Mouse (Mus musculus): ENCODE results near the gene Olfr1150-ps1. TPM values are rescaled to one million over a fixed set of nuclear protein-coding genes. Genes with fewer than 3 reads are reported as not detected.

The Olfr1150-ps1 gene
- not detected in 2 replicates for polyA plus RNA-seq (2015; fragmentation: Nextera tagmentation; extraction: Ambion mirVana)

- no peak within 1 kb of the TSS for H3K27ac ChIP-seq
- 79% methylated on average over 1 of the region's 1 CpGs for WGBS
These were observed at the start of gene Olfr1150-ps1 for GRCm38 (mm10) chr2:87843693-87844092. Gene Olfr1150-ps1, plus strand, starts transcription at chr2:87843993.

GRCm38 (mm10) chr2:87800292-87800691 lies 43.5 kb upstream of the Olfr1150-ps1 start, which contains the start of gene Olfr1143:
Gene Olfr1143, plus strand, starts transcription at chr2:87800592.
- Histone ChIP-seq H3K27ac (no peak within 1 kb of the TSS), H3K9ac (no peak within 1 kb of the TSS), H3K4me2 (replicated peaks) (no peak within 1 kb of the TSS), H3K4me1 (replicated peaks) (no peaks in the 10 kb centered on the region), H3K36me3 (no peaks in the 10 kb centered on the region), H3K27me3 (replicated peaks) (no peaks in the 10 kb centered on the region), H3K9me3 (no peaks in the 10 kb centered on the region), H3K4me3 (replicated peaks) (no peak within 1 kb of the TSS)
- no peak for ATAC-seq

More at GRCm38 (mm10) chr2:87843693-87844092, at the start of gene Olfr1150-ps1:
- H3K27me3 ChIP-seq (replicated peaks), result no peaks in the 10 kb centered on the region
- no peaks in the 10 kb centered on the region for H3K4me1 ChIP-seq (replicated peaks)
- no peak within 1 kb of the TSS for H3K4me3 ChIP-seq (replicated peaks)
- H3K4me2 ChIP-seq (replicated peaks), result no peak within 1 kb of the TSS
- H3K9me3 ChIP-seq, result no peaks in the 10 kb centered on the region
- ATAC-seq, result no peak
- no peak within 1 kb of the TSS for H3K9ac ChIP-seq
- no peaks in the 10 kb centered on the region for H3K36me3 ChIP-seq

GRCm38 (mm10) chr2:87809522-87809921 lies 34.3 kb upstream of the Olfr1150-ps1 start, which contains the start of gene Olfr1145:
Gene Olfr1145, plus strand, starts transcription at chr2:87809822.
- H3K27me3 ChIP-seq (replicated peaks), result no peaks in the 10 kb centered on the region
- ATAC-seq, result no peak
- no peak within 1 kb of the TSS for H3K9ac ChIP-seq
- no peak within 1 kb of the TSS for H3K4me2 ChIP-seq (replicated peaks)
- H3K36me3 ChIP-seq, result no peaks in the 10 kb centered on the region
- H3K27ac ChIP-seq, result no peak within 1 kb of the TSS
- no peaks in the 10 kb centered on the region for H3K4me1 ChIP-seq (replicated peaks)
- 79% methylated on average over 1 of the region's 1 CpGs for WGBS
- no peaks in the 10 kb centered on the region for H3K9me3 ChIP-seq
- no peak within 1 kb of the TSS for H3K4me3 ChIP-seq (replicated peaks)

GRCm38 (mm10) chr2:87830233-87830632 lies 13.6 kb upstream of the Olfr1150-ps1 start, which contains the start of gene Olfr1148:
Gene Olfr1148, plus strand, starts transcription at chr2:87830533.
- H3K27me3 ChIP-seq (replicated peaks), result no peaks in the 10 kb centered on the region
- WGBS, result 94% methylated on average over 1 of the region's 1 CpGs
- no peak for ATAC-seq

GRCm38 (mm10) chr2:87855562-87855961 lies 11.8 kb downstream of the Olfr1150-ps1 start, which contains the start of gene Olfr1151:
Gene Olfr1151, plus strand, starts transcription at chr2:87855862.
- Histone ChIP-seq H3K27me3 (replicated peaks) (no peaks in the 10 kb centered on the region), H3K4me1 (replicated peaks) (no peaks in the 10 kb centered on the region), H3K9ac (no peak within 1 kb of the TSS), H3K4me2 (replicated peaks) (no peak within 1 kb of the TSS), H3K9me3 (no peaks in the 10 kb centered on the region), H3K4me3 (replicated peaks) (no peak within 1 kb of the TSS), H3K36me3 (no peaks in the 10 kb centered on the region), H3K27ac (no peak within 1 kb of the TSS)
- WGBS, result 94% methylated on average over 1 of the region's 1 CpGs
- no peak for ATAC-seq

More at GRCm38 (mm10) chr2:87830233-87830632, 13.6 kb upstream of the Olfr1150-ps1 start, which contains the start of gene Olfr1148:
- Histone ChIP-seq H3K36me3 (no peaks in the 10 kb centered on the region), H3K27ac (no peak within 1 kb of the TSS), H3K4me2 (replicated peaks) (no peak within 1 kb of the TSS), H3K4me1 (replicated peaks) (no peaks in the 10 kb centered on the region), H3K4me3 (replicated peaks) (no peak within 1 kb of the TSS), H3K9ac (no peak within 1 kb of the TSS), H3K9me3 (no peaks in the 10 kb centered on the region)

GRCm38 (mm10) chr2:87866192-87866591 lies 22.4 kb downstream of the Olfr1150-ps1 start, which contains the start of gene Olfr1152:
Gene Olfr1152, plus strand, starts transcription at chr2:87866492.
- Histone ChIP-seq H3K27ac (no peak within 1 kb of the TSS), H3K4me1 (replicated peaks) (no peaks in the 10 kb centered on the region), H3K9ac (no peak within 1 kb of the TSS), H3K36me3 (no peaks in the 10 kb centered on the region), H3K4me3 (replicated peaks) (no peak within 1 kb of the TSS), H3K4me2 (replicated peaks) (no peak within 1 kb of the TSS), H3K9me3 (no peaks in the 10 kb centered on the region), H3K27me3 (replicated peaks) (no peaks in the 10 kb centered on the region)
- no peak for ATAC-seq

- no peak within 1 kb of the TSS for H3K4me3 ChIP-seq (replicated peaks)
- H3K9ac ChIP-seq, result no peak within 1 kb of the TSS
- no peak for ATAC-seq
- H3K4me2 ChIP-seq (replicated peaks), result no peak within 1 kb of the TSS
- H3K4me1 ChIP-seq (replicated peaks), result no peaks in the 10 kb centered on the region
- no peaks in the 10 kb centered on the region for H3K36me3 ChIP-seq
- H3K9me3 ChIP-seq, result no peaks in the 10 kb centered on the region
- WGBS, result 70% methylated on average over 1 of the region's 1 CpGs
- H3K27me3 ChIP-seq (replicated peaks), result no peaks in the 10 kb centered on the region
- no peak within 1 kb of the TSS for H3K27ac ChIP-seq
These were observed 50.9 kb downstream of the Olfr1150-ps1 start, which contains the start of gene Olfr1153 for GRCm38 (mm10) chr2:87894662-87895061. Gene Olfr1153, plus strand, starts transcription at chr2:87894962.

Other genes starting within 250 kb of the Olfr1150-ps1 start
- gene Olfr1130, start 237.8 kb upstream of the Olfr1150-ps1 start, polyA plus RNA-seq (2015; fragmentation: Nextera tagmentation; extraction: Ambion mirVana), result not detected in 2 replicates
- gene Olfr1131, start 216.9 kb upstream of the Olfr1150-ps1 start, polyA plus RNA-seq (2015; fragmentation: Nextera tagmentation; extraction: Ambion mirVana), result not detected in 2 replicates
- gene Olfr1132, start 206.5 kb upstream of the Olfr1150-ps1 start, polyA plus RNA-seq (2015; fragmentation: Nextera tagmentation; extraction: Ambion mirVana), result not detected in 2 replicates
- not detected in 2 replicates for gene Olfr1133, start 196.6 kb upstream of the Olfr1150-ps1 start, polyA plus RNA-seq (2015; fragmentation: Nextera tagmentation; extraction: Ambion mirVana)
- gene Olfr1134, start 185.5 kb upstream of the Olfr1150-ps1 start, polyA plus RNA-seq (2015; fragmentation: Nextera tagmentation; extraction: Ambion mirVana), result not detected in 2 replicates
- not detected in 2 replicates for gene Olfr1135, start 170.3 kb upstream of the Olfr1150-ps1 start, polyA plus RNA-seq (2015; fragmentation: Nextera tagmentation; extraction: Ambion mirVana)
- not detected in 2 replicates for gene Olfr1136, start 150.0 kb upstream of the Olfr1150-ps1 start, polyA plus RNA-seq (2015; fragmentation: Nextera tagmentation; extraction: Ambion mirVana)
- not detected in 2 replicates for gene Olfr1137, start 130.8 kb upstream of the Olfr1150-ps1 start, polyA plus RNA-seq (2015; fragmentation: Nextera tagmentation; extraction: Ambion mirVana)
- gene Olfr1138, start 104.0 kb upstream of the Olfr1150-ps1 start, polyA plus RNA-seq (2015; fragmentation: Nextera tagmentation; extraction: Ambion mirVana), result not detected in 2 replicates
- gene Olfr1140, start 100.2 kb upstream of the Olfr1150-ps1 start, polyA plus RNA-seq (2015; fragmentation: Nextera tagmentation; extraction: Ambion mirVana), result not detected in 2 replicates
- not detected in 2 replicates for gene Olfr1141, start 90.0 kb upstream of the Olfr1150-ps1 start, polyA plus RNA-seq (2015; fragmentation: Nextera tagmentation; extraction: Ambion mirVana)
- not detected in 2 replicates for gene Olfr152, start 64.5 kb upstream of the Olfr1150-ps1 start, polyA plus RNA-seq (2015; fragmentation: Nextera tagmentation; extraction: Ambion mirVana)
- not detected in 2 replicates for gene Olfr1143, start 43.4 kb upstream of the Olfr1150-ps1 start, polyA plus RNA-seq (2015; fragmentation: Nextera tagmentation; extraction: Ambion mirVana)
- not detected in 2 replicates for gene Olfr1145, start 34.2 kb upstream of the Olfr1150-ps1 start, polyA plus RNA-seq (2015; fragmentation: Nextera tagmentation; extraction: Ambion mirVana)
- not detected in 2 replicates for gene Olfr1148, start 13.5 kb upstream of the Olfr1150-ps1 start, polyA plus RNA-seq (2015; fragmentation: Nextera tagmentation; extraction: Ambion mirVana)
- not detected in 2 replicates for gene Olfr1151, start 11.9 kb downstream of the Olfr1150-ps1 start, polyA plus RNA-seq (2015; fragmentation: Nextera tagmentation; extraction: Ambion mirVana)
- not detected in 2 replicates for gene Olfr1152, start 22.5 kb downstream of the Olfr1150-ps1 start, polyA plus RNA-seq (2015; fragmentation: Nextera tagmentation; extraction: Ambion mirVana)
- gene Olfr1153, start 51.0 kb downstream of the Olfr1150-ps1 start, polyA plus RNA-seq (2015; fragmentation: Nextera tagmentation; extraction: Ambion mirVana), result not detected in 2 replicates
- not detected in 2 replicates for gene Olfr1154, start 61.2 kb downstream of the Olfr1150-ps1 start, polyA plus RNA-seq (2015; fragmentation: Nextera tagmentation; extraction: Ambion mirVana)
- gene Olfr1155, start 101.1 kb downstream of the Olfr1150-ps1 start, polyA plus RNA-seq (2015; fragmentation: Nextera tagmentation; extraction: Ambion mirVana), result not detected in 2 replicates
- gene Olfr1156, start 109.1 kb downstream of the Olfr1150-ps1 start, polyA plus RNA-seq (2015; fragmentation: Nextera tagmentation; extraction: Ambion mirVana), result not detected in 2 replicates
- gene Olfr1157, start 124.3 kb downstream of the Olfr1150-ps1 start, polyA plus RNA-seq (2015; fragmentation: Nextera tagmentation; extraction: Ambion mirVana), result not detected in 2 replicates
- not detected in 2 replicates for gene Olfr74, start 130.7 kb downstream of the Olfr1150-ps1 start, polyA plus RNA-seq (2015; fragmentation: Nextera tagmentation; extraction: Ambion mirVana)
- gene Olfr1158, start 146.1 kb downstream of the Olfr1150-ps1 start, polyA plus RNA-seq (2015; fragmentation: Nextera tagmentation; extraction: Ambion mirVana), result not detected in 2 replicates
- gene Olfr1160, start 164.3 kb downstream of the Olfr1150-ps1 start, polyA plus RNA-seq (2015; fragmentation: Nextera tagmentation; extraction: Ambion mirVana), result not detected in 2 replicates
- gene Olfr1161, start 178.8 kb downstream of the Olfr1150-ps1 start, polyA plus RNA-seq (2015; fragmentation: Nextera tagmentation; extraction: Ambion mirVana), result not detected in 2 replicates
- gene Olfr73, start 193.7 kb downstream of the Olfr1150-ps1 start, polyA plus RNA-seq (2015; fragmentation: Nextera tagmentation; extraction: Ambion mirVana), result not detected in 2 replicates
- not detected in 2 replicates for gene Olfr1162, start 207.1 kb downstream of the Olfr1150-ps1 start, polyA plus RNA-seq (2015; fragmentation: Nextera tagmentation; extraction: Ambion mirVana)
- not detected in 2 replicates for gene Olfr1163, start 227.8 kb downstream of the Olfr1150-ps1 start, polyA plus RNA-seq (2015; fragmentation: Nextera tagmentation; extraction: Ambion mirVana)
- not detected in 2 replicates for gene Olfr1164, start 250.0 kb downstream of the Olfr1150-ps1 start, polyA plus RNA-seq (2015; fragmentation: Nextera tagmentation; extraction: Ambion mirVana)